Mouse (Mus musculus) granulocyte monocyte progenitor cell, adult 5-6 weeks (primary cell): ENCODE data around the gene Gpr107. TPM values are rescaled to one million over a fixed set of nuclear protein-coding genes. Genes with fewer than 3 reads are reported as not detected.

ENCODE experiments used
- ATAC-seq: replicated peaks from 2 replicates; pipeline ENCODE4 v1.8.0; 2016; ENCODE audit warnings: mild to moderate bottlenecking, moderate TSS enrichment, inconsistent platforms; ENCODE audit not compliant: poor library complexity, severe bottlenecking
- total RNA-seq, 2 experiments: library from RNA; stranded (forward) in 1 of 2; stranded (reverse) in 1 of 2; fragments of 200-712, 200-1000 nt in 1 of 2; fragments of >200 nt in 1 of 2; fragmentation: Nextera tagmentation in 1 of 2; gene quantifications; 2 replicates each; pipeline ENCODE4 v1.2.3; 2014 to 2017

The Gpr107 gene
- total RNA-seq, 2 experiments from 2014 or later: 12.8 to 16.4 TPM

DNA sequence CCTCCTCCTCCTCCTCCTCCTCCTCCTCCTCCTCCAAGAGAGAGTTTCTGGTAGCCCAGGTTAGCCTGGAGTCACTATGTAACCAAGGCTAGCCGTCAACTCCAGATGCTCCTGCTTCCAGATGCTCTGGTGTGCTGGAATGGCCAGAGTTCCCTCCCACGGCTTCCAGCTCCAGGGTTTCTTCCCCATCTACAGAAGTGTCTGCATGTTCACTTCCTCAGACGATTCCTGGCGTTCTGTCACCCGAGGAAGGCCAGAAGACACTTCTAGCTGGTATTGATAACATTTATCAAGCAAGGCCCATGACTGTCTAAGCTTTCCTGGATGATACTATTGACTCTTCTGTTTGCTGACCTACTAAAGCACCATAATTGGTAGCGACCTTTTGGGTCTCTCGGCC is 27.0 kb upstream of the Gpr107 start:
- ATAC-seq: no peak

DNA sequence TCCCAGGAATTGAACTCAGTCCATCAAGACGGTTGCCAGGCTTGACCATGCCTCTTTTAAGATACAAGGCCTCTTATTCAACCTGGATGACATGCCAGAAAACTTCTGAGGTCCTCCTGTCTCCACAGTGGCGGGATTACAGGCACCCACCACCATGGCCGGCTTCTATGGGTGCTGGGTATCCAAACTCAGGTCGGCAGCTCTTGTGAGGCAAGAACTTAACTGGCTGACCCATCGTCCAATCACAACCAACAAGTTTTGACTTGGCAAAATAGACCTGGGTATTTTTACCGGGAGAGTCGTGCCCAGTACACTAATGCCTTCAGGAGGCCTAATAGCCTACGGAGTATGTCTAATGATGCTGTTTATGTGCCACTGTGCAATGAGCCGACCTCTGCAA is 26.1 kb upstream of the Gpr107 start:
- no peak for ATAC-seq

DNA sequence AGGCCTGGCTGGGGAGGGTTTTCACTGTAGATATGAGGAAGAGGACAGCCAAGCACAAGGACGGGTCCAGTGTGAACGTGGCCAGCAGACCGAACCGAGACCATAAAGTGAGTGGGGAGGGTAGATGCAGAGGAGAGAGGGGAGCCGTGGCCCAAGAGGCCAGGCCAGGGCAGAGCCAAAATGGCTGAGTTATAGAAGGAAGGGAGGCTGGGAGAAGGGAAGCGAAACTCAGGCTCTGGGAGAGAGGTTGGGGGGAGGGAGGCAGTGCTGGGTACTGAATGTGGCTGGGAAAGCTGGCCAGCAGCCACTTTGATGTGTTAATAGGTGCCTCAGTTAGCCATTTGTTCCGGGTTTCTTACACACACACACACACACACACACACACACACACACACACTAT is 24.9 kb upstream of the Gpr107 start:
- peak; percentile 78 for ATAC-seq

DNA sequence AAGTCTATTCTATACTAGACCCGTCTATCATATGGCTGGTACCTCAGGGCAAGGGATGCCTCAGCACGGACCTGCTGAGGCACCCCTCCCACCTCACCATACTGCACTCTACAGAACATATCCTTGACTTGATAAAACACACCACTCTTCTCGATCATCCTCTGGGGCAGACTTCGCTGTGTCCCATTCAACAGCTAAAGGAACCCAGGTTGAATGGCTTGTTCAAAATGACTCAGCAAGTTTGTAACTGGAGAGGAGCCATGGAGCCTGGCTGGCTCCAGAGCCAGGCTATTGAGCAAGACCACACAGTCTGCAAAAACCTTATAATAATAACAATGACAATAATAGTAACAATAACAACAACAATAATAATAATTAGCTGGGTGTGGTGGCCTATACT is 24.2 kb upstream of the Gpr107 start:
- 0 out of 2 replicates have a peak, but pooled peaks have one; percentile 28 for ATAC-seq

DNA sequence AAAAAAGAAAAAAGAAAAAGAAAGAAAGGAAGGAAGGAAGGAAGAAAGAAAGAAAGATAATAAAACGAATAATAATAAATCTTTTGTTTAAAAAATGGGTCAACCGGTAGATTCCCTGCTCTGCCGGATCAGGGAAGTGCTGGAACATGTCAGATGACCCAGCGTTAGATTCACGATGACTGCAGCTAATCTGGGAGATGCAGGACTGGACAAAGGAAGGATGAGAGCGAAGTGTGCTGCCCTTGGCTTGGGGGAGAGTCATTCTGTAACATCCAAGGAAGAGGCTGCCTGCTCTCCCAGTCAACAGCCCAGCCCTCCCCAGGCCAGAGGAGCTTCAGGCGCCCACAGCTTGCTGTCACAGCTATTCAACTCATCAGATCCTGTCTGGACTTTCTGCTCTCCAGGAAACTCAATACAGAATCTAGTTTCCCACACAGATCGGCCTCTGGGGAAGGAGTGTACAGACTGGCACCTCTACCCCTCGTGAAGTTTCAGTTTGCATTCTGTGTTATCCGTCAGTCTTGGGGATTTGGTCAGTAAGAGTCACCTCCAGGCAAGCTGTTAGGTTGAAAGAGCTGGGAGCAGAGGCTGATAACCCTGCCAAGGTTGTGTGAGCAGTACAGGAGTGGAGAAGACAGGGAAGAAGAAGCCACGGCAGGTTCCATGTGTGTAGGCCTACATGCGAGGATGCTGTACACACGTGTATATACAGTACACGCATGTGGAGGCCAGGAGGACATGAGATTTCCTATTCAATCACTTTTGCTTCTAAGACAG is 22.2 kb upstream of the Gpr107 start:
- no peak for ATAC-seq

DNA sequence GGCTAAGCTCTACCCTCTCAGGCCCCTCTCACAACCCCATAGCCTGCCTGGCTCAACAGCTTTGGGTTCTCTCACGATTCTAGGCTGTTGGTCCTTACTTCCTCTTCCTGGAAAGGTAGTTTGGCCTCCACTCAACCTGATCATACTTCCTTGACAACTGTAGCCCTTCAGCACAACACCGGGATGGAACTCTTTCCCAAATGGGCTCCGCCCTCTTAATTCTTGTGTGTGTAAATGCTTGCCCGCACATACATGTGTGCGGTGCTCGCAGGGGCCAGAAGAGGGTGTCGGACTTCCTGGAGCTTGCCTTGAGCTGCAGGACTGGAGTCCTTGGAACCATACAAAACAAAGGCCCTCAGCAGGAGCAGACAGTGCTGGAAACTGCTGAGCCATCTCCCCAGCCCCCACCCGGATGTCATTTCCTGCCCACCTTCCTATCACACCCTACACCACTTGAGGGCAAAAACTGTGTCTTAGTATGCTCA is 21.3 kb upstream of the Gpr107 start:
- ATAC-seq: peak; percentile 48

DNA sequence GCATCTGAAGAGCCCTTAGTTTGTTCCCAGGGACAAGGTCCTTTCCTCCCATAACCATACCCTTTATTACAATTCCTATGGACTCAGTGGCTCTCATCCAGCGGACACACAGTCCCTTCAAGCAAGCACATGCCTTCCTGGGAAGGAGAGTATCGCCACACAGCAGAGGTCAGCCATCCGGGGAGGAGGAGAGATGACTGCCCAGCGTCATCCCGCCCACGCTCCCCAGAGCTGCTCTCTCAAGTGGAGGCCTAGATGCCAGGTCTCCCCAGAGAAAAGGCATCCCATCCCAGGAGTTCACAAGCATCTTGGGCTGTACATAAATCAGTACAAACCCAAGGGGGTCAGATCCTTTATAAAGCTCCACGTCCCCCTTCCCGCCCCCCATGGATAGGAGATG is 19.4 kb upstream of the Gpr107 start:
- ATAC-seq: no peak

DNA sequence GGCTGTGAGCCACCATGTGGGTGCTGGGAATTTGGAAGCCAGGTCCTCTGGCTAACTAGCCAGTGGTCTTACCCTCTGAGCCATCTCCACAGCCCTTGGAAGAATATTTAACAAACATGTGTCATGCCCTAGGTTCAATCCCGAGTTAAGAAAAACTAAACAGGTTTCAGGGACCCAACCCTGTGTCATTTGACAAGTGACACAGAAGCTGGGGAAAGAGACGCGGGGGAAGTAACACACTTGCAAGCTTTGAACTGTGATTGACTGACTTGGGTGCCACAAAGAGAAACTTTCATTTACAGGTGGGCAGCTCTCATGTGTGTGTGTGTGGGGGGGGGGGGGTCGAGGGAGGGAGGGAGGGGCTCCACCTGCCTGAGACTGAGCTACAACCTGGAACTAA is 18.1 kb upstream of the Gpr107 start:
- ATAC-seq: no peak

DNA sequence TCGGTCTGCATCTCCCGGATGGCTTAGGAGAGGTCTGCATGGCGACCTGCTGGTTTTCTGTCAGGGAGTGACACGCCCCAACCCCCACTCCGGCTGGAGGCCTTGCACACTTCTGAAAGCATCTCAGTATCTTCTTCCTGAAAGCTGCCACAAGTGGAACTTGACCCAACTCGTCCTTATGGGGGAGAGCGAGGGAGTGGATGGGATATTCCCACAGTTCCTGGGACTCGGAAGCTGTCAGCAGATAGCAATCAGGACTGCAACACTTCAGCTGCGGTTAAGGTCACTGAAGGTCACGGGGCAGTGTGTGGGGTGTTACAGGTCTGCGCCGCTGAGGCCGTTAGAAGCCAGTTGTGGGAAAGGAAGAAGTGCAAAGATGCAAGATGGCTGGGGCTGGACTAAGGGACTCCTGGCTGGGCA is 16.6 kb upstream of the Gpr107 start:
- peak; percentile 51 for ATAC-seq

DNA sequence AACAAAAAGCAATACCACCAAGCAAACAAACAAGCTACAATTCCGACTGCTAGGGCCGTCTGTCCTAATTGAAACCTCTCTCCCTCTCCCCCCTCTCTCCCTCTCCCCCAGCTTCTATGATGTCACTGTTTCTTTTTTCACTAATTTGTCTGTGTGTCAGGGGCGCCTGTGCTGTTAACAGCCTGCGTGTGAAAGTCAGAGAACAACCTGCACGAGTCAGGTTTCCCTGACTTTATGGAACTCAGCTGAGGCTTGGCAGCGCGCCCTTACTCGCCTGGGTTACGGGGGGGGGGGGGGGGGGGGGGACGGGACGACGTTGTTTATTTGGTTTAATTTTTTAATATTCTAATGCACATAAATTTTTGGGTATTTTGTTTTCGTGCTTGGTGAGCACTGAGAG is 15.8 kb upstream of the Gpr107 start:
- no peak for ATAC-seq

DNA sequence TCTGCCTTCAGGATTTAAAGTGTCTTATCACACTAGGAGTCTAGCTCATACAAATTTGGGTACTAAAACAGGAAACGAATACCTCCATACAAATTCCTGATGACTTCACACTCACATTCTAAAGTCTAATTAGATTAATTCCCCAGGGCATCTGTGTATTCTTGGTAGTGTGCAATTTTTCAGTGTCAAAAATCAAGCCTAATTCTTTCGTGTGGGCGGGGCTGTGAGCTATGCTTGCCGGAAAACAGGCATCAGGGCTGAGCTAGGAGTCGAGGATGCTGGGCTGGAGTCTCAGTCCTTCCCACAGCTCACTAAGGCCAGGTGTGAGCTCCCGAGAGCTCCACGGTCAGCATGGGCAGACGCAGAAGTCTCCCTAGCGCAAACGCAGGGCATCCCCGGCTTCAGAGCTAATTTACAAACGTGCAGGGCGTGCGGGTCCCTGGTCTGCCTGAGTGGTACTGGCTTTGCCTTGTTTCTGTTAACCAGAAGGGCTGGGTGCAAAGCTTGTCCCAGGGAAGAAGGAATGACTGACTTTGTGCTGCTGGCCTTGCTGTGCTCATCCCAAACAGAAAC is 15.0 kb upstream of the Gpr107 start:
- no peak for ATAC-seq

DNA sequence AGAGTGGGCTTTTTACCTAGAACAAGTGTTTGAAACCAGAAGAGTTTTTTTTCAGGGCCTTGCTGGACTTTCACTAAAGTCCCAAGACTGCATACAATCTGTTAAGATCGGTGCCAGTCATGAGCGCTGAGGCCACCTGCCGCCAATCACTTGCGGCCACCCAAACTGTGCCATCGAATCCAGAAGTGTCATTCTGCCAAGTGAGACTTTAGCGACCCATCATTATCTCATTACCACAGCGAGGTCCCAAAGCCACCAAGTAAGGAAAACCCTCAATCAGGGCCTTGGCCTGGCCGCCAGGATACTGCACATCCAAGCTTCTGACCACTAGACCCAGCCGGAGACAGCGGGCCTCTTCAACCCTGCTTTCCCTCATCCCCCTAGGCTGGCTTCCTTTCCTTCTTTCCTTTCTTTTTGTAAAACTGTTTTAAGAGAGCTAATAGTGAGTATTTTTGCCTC is 12.9 kb upstream of the Gpr107 start:
- ATAC-seq: no peak

DNA sequence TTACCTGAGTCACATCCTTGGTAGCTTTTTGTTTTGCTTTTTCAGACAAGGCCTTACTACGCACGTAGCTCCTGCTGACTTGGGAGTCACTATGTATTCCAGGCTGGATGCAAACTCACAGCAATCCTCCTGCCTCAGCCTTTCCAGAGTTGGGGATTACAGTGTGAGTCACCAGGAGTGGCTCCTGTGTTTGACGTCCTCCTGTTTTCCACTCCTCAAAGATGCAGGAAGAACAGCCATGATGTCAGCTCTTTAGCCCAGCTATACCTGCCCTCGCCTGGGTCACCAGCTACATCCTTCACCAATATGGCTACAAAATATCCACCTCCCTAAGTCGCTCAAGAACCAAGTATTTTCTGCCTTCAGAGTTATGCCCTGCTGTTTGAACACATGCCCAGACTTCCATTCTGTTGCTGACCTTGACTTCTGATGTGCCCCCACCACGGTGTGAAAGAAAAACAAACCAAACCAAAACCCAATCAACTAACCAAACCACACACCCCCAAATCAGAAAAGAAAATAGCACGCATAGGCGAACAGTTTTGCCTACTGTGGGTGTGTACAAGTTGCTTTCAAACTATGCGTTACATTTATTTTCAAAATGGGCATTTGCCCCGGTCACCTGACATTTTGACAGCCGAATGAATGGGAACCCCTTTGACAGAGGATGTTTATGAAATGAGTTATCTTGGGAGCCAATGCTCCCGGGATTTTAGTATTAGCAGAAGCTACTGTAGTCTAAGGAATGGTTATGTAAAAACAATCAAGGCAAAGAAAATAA is 11.9 kb upstream of the Gpr107 start:
- ATAC-seq: no peak

DNA sequence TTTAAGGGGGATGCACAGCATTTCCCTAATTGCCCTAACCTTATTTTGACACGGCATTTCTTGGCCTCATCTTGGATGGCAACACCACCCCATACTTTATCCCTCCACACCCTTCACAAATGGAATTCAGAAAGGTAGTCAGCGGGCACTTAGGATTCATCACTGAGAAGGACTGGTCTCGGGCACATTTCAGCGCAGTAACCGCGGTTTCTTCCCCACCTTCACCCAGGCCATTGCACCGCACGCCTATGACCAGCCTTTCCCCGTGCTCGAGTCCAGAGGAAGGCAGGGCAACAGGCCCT is 11.4 kb upstream of the Gpr107 start:
- ATAC-seq: no peak

DNA sequence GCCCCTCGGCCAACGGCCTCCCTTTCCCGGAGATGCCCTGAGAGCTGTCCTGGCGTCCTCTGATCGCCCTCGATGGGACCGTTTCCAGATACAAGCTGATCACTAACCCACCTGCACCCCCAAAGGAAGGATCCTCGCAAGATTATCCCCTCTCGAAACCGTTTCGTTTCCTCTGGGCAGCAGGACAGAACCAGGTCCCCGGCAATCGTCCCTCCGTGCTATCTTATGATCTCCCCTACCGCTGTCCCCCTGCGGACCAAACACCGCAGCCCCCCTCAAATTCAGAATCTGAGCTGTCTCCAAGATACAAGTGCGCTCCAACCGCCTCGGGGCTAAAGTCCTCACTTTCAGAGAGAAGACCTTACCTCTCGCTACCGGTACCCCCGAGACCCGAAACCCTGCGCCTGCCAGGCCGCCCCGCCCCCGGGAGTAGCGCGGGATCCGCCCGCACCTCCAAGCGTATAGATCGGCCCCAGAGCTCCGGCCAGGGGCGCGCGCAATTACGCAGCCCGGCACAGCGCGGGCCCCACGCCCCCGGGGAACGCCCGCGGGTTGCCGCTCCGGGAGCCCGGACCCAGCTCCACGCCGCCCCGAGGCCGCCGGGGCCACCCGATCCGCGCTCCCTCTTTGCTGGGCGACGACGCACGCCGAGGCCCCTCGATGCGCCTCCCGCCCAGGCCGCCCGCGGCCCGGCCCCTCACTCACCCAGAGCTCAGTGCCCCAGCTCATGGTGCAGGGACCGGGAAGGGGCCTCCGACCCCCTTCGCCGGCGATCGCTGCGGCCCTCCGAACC is 10.8 kb upstream of the Gpr107 start:
- peak; percentile 14; the same call in 1 of the 2 replicates for ATAC-seq

DNA sequence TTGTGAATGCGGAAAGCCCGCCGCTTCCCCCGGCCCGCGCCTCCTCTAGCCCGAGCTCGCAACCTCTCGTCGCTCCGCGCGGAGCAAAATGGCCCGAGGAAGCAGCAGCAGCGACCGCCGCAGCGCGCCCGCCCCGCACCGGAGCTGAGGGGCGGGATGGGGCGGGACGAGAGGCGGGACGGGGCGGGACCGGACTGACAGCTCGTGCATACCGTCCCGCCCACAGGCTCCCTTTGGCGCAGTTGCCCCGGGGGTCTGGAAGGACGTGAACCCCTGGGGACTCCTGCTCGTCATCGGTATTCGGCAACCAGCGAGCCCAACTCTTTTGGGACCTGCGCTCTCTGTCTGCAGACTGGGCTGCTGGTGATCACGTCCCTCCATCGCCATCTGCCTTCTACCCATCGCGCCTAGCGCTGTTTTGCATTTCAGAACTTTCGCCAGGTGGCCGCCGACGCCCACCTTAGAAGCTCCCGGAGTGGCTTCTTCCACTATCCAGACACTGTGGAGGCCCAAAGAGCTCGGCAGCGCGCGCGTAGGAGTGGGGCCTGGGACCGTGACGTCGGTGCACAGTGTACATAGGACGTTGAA is 10.2 kb upstream of the Gpr107 start, which contains the start of gene Fnbp1:
Gene Fnbp1, minus strand, starts transcription at position 142 of the 588 bp plus-strand sequence.
- ATAC-seq: peak; percentile 67

DNA sequence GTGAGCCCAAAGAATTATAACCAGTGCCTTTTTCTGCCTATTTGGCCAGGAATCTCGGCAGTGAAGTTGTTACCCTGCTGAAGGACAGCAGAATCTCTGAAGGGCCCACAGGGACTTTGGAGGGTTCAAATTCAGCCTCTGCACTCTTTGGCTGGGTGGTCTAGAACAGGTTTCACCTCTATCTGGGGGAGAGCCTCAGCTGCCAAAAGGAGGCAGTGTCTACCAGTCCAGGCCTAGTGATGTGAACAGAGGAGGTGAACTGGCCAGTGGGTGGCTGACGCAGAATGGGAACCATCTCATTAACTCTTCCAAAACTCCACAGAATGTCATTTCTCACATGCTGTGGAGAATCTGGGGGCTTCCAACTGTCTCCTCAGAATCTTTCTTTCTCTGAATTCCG is 9.6 kb upstream of the Gpr107 start:
- no peak for ATAC-seq

DNA sequence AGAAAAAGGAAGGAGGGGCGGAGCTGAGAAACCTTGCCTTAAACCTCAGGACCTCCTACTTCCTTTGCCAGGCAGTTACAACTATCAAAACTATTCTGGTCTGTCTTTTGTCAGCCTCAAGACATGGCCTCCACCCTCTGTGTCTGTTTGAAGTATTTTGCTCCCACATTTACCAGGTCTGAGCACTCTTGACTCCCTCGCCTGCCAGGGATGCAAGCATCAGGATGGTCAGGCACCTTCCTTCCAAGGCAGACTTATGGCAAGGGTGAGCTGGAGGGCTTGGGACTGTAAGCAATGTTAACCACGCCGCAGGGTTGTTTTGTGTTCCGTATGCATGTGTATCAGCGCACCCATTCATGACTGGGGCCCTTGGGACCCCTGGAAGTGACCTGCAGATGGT is 8.8 kb upstream of the Gpr107 start:
- peak; percentile 20; the same call in 1 of the 2 replicates for ATAC-seq

DNA sequence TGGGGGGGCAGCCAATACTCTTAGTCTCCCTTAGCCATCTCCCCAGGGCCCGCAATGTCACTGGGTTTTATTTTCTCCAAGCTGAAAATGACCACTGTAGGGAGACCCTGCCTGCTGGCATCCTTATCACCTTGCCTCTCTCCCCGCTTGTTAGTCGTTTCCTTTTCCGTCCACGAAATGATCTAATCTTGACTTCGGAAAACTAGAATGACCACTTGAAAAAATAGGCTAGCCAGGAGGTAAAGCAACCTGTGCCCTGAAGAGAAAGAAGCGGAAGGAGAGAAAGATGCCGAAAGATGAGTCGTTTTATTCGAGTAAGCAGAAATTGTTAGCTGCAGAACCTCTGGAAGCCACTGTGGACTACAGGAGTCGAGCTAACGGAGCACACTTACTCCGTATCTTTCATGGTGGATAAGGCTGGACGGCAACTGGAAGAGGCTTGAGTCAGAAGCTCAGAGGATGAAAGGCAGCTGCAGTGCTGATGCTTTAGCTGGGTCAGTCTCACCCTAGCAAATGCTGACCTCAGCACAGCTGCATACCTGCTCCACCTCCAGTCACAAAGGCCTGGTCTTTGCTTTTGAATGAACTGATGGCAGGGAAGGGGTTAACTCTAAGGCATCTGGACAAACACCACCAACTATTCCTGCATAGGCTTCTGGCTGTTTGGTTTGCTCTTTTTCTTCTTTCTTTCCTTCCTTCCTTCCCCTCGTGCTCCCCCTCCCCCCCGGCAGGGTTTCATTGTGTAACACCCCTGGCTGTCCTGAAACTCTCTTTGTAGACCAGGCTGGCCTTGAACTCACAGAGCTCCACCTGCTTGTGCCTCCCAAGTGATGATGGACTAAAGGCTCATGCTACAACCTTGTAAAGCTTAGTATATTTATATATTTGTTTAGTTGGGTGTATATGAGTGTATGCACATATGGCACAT is 8.1 kb upstream of the Gpr107 start:
- ATAC-seq: no peak
